Mouse (Mus musculus): ENCODE results near the gene Zfp324. TPM values are rescaled to one million over a fixed set of nuclear protein-coding genes. Genes with fewer than 3 reads are reported as not detected.
"Not testable (repeated sequence)": the region's sequence is repeated elsewhere in the genome, so short reads cannot be mapped to it uniquely, and the experiment has no call there.

The Zfp324 gene
- polyA plus RNA-seq (2015; fragmentation: Nextera tagmentation; extraction: Ambion mirVana) = 2.5 and 2.7 TPM in 2 replicates

GRCm38 (mm10) chr7:12965678-12966091 lies at the start of gene Zfp324:
Zfp324 (plus strand) TSS chr7:12965838.
- no peaks in the 10 kb centered on the region for H3K9me3 ChIP-seq (replicated peaks)
- H3K36me3 ChIP-seq (replicated peaks) = peaks cover 22% of the 10 kb centered on the region
- H3K4me3 ChIP-seq (replicated peaks) = peak within 1 kb of the TSS; percentile 73
- WGBS (ENCODE audit: insufficient replicate concordance) = under 1% methylated on average over 23 of the region's 23 CpGs
- H3K27ac ChIP-seq (replicated peaks) = peak within 1 kb of the TSS; percentile 89
- peaks cover 59% of the 10 kb centered on the region for H3K4me1 ChIP-seq (replicated peaks)
- peak within 1 kb of the TSS; percentile 78 for H3K9ac ChIP-seq
- peak within 1 kb of the TSS; percentile 96 for H3K4me2 ChIP-seq
- ATAC-seq (ENCODE audit: insufficient read depth) = peak; percentile 91
- H3K27me3 ChIP-seq = no peaks in the 10 kb centered on the region

GRCm38 (mm10) chr7:12920495-12920894 lies 45.1 kb upstream of the Zfp324 start:
- ATAC-seq (ENCODE audit: insufficient read depth); H3K4me3 ChIP-seq (replicated peaks); H3K27me3 ChIP-seq; H3K27ac ChIP-seq (replicated peaks); H3K9me3 ChIP-seq (replicated peaks); H3K9ac ChIP-seq: not testable (repeated sequence)
- peak overlapping the region; percentile 90 for H3K4me2 ChIP-seq
- 63% methylated on average over 7 of the region's 8 CpGs for WGBS (ENCODE audit: insufficient replicate concordance)
- H3K36me3 ChIP-seq (replicated peaks) = peaks cover 26% of the 10 kb centered on the region
- peaks cover 34% of the 10 kb centered on the region for H3K4me1 ChIP-seq (replicated peaks)

- no peak for ATAC-seq (ENCODE audit: insufficient read depth)
Measured at GRCm38 (mm10) chr7:12921318-12921704, 44.3 kb upstream of the Zfp324 start.

GRCm38 (mm10) chr7:12921705-12922465 lies 43.8 kb upstream of the Zfp324 start, which contains the start of gene Rps5:
Rps5 (plus strand) TSS chr7:12922290.
- peaks cover 40% of the 10 kb centered on the region for H3K36me3 ChIP-seq (replicated peaks)
- H3K27me3 ChIP-seq = no peaks in the 10 kb centered on the region
- WGBS (ENCODE audit: insufficient replicate concordance) = under 1% methylated on average over 55 of the region's 55 CpGs
- H3K4me3 ChIP-seq (replicated peaks) = peak within 1 kb of the TSS; percentile 84
- peak within 1 kb of the TSS; percentile 75 for H3K9ac ChIP-seq
- ATAC-seq (ENCODE audit: insufficient read depth) = peak; percentile 97
- peak within 1 kb of the TSS; percentile 93 for H3K27ac ChIP-seq (replicated peaks)
- H3K4me1 ChIP-seq (replicated peaks) = peaks cover 35% of the 10 kb centered on the region
- H3K9me3 ChIP-seq (replicated peaks) = no peaks in the 10 kb centered on the region
- H3K4me2 ChIP-seq = peak within 1 kb of the TSS; percentile 90

More at GRCm38 (mm10) chr7:12921318-12921704, 44.3 kb upstream of the Zfp324 start:
- Histone ChIP-seq H3K4me1 (replicated peaks) (peaks cover 34% of the 10 kb centered on the region), H3K36me3 (replicated peaks) (peaks cover 34% of the 10 kb centered on the region), H3K4me2 (peak overlapping the region; percentile 90), H3K4me3 (replicated peaks) (peak overlapping the region; percentile 84), H3K9me3 (replicated peaks) (no peaks in the 10 kb centered on the region), H3K9ac (peak overlapping the region; percentile 67), H3K27ac (replicated peaks) (peak overlapping the region; percentile 93), H3K27me3 (no peaks in the 10 kb centered on the region)
- WGBS (ENCODE audit: insufficient replicate concordance) = 0% methylated on average over 3 of the region's 3 CpGs

- H3K9me3 ChIP-seq (replicated peaks) = no peaks in the 10 kb centered on the region
Measured at GRCm38 (mm10) chr7:12922729-12923128, 42.9 kb upstream of the Zfp324 start.

GRCm38 (mm10) chr7:12926316-12926715 lies 39.3 kb upstream of the Zfp324 start:
- ATAC-seq (ENCODE audit: insufficient read depth) = no peak
- Histone ChIP-seq H3K27me3 (peaks cover 20% of the 10 kb centered on the region), H3K4me1 (replicated peaks) (peaks cover 44% of the 10 kb centered on the region), H3K9ac (no peak overlapping the region), H3K4me2 (no peak overlapping the region), H3K27ac (replicated peaks) (no peak overlapping the region), H3K9me3 (replicated peaks) (no peaks in the 10 kb centered on the region), H3K36me3 (replicated peaks) (peaks cover 45% of the 10 kb centered on the region), H3K4me3 (replicated peaks) (no peak overlapping the region)
- 81% methylated on average over 7 of the region's 7 CpGs for WGBS (ENCODE audit: insufficient replicate concordance)

More at GRCm38 (mm10) chr7:12922729-12923128, 42.9 kb upstream of the Zfp324 start:
- under 1% methylated on average over 8 of the region's 8 CpGs for WGBS (ENCODE audit: insufficient replicate concordance)
- Histone ChIP-seq H3K27ac (replicated peaks) (peak overlapping the region; percentile 46), H3K4me2 (peak overlapping the region; percentile 90), H3K4me3 (replicated peaks) (peak overlapping the region; percentile 84), H3K4me1 (replicated peaks) (peaks cover 42% of the 10 kb centered on the region), H3K27me3 (peaks cover 3% of the 10 kb centered on the region; the same call in 1 of the 2 replicates), H3K9ac (peak overlapping the region; percentile 75), H3K36me3 (replicated peaks) (peaks cover 45% of the 10 kb centered on the region)
- no peak for ATAC-seq (ENCODE audit: insufficient read depth)

GRCm38 (mm10) chr7:12927191-12927680 lies 38.4 kb upstream of the Zfp324 start, which contains the start of gene Rnf225:
Rnf225 (plus strand) TSS chr7:12927416.
- peaks cover 42% of the 10 kb centered on the region for H3K4me1 ChIP-seq (replicated peaks)
- peaks cover 20% of the 10 kb centered on the region for H3K27me3 ChIP-seq
- H3K4me2 ChIP-seq = peak within 1 kb of the TSS; percentile 62
- no peak within 1 kb of the TSS for H3K27ac ChIP-seq (replicated peaks)
- H3K9me3 ChIP-seq (replicated peaks) = no peaks in the 10 kb centered on the region
- 0 out of 2 replicates have a peak, but pooled peaks have one; percentile 6 for ATAC-seq (ENCODE audit: insufficient read depth)
- 32% methylated on average over 8 of the region's 8 CpGs for WGBS (ENCODE audit: insufficient replicate concordance)
- H3K9ac ChIP-seq = peak within 1 kb of the TSS; percentile 11; the same call in 1 of the 2 replicates
- peak within 1 kb of the TSS; percentile 42 for H3K4me3 ChIP-seq (replicated peaks)
- H3K36me3 ChIP-seq (replicated peaks) = peaks cover 45% of the 10 kb centered on the region

GRCm38 (mm10) chr7:12927693-12928589 lies 37.7 kb upstream of the Zfp324 start:
- peak; percentile 27; the same call in 1 of the 2 replicates for ATAC-seq (ENCODE audit: insufficient read depth)
- Histone ChIP-seq H3K9ac (peak overlapping the region; percentile 11; the same call in 1 of the 2 replicates), H3K9me3 (replicated peaks) (no peaks in the 10 kb centered on the region), H3K36me3 (replicated peaks) (peaks cover 44% of the 10 kb centered on the region), H3K4me3 (replicated peaks) (peak overlapping the region; percentile 42), H3K27ac (replicated peaks) (no peak overlapping the region), H3K4me1 (replicated peaks) (peaks cover 37% of the 10 kb centered on the region), H3K27me3 (peaks cover 20% of the 10 kb centered on the region), H3K4me2 (peak overlapping the region; percentile 62)
- WGBS (ENCODE audit: insufficient replicate concordance) = 7% methylated on average over 65 of the region's 65 CpGs

- Histone ChIP-seq H3K9ac (no peak overlapping the region), H3K4me2 (no peak overlapping the region), H3K36me3 (replicated peaks) (no peaks in the 10 kb centered on the region), H3K27ac (replicated peaks) (no peak overlapping the region), H3K4me1 (replicated peaks) (no peaks in the 10 kb centered on the region), H3K9me3 (replicated peaks) (no peaks in the 10 kb centered on the region), H3K4me3 (replicated peaks) (no peak overlapping the region), H3K27me3 (peaks cover 7% of the 10 kb centered on the region)
- no peak for ATAC-seq (ENCODE audit: insufficient read depth)
- 72% methylated on average over 4 of the region's 4 CpGs for WGBS (ENCODE audit: insufficient replicate concordance)
Measured at GRCm38 (mm10) chr7:12933615-12934140, 32.0 kb upstream of the Zfp324 start.

GRCm38 (mm10) chr7:12934808-12935207 lies 30.8 kb upstream of the Zfp324 start:
- Histone ChIP-seq H3K4me2 (no peak overlapping the region), H3K4me3 (replicated peaks) (no peak overlapping the region), H3K27me3 (no peaks in the 10 kb centered on the region; the same call in 1 of the 2 replicates), H3K9me3 (replicated peaks) (no peaks in the 10 kb centered on the region), H3K4me1 (replicated peaks) (no peaks in the 10 kb centered on the region), H3K9ac (no peak overlapping the region), H3K36me3 (replicated peaks) (no peaks in the 10 kb centered on the region), H3K27ac (replicated peaks) (no peak overlapping the region)
- no peak for ATAC-seq (ENCODE audit: insufficient read depth)
- 32% methylated on average over 3 of the region's 3 CpGs for WGBS (ENCODE audit: insufficient replicate concordance)

Data from liver, embryonic 15.5 days (tissue).